Mouse (Mus musculus): ENCODE measurements around the gene Oscar.

Oscar gene

GRCm38 (mm10) chr7:3616057-3616388, at the start of gene Oscar:
TSS of gene Oscar (minus strand) at chr7:3616157.
- DNase-seq (ENCODE audit: extremely low spot score, low spot score) = no peak

GRCm38 (mm10) chr7:3665215-3666114, 49.5 kb upstream of the Oscar start, which contains the start of gene Leng1:
TSS of gene Leng1 (minus strand) at chr7:3665840.
- peak; percentile 89 for DNase-seq (ENCODE audit: extremely low spot score, low spot score)

GRCm38 (mm10) chr7:3664524-3665214, 48.7 kb upstream of the Oscar start:
- DNase-seq (ENCODE audit: extremely low spot score, low spot score) = peak; percentile 52

GRCm38 (mm10) chr7:3658578-3658977, 42.6 kb upstream of the Oscar start:
- no peak for DNase-seq (ENCODE audit: extremely low spot score, low spot score)

- no peak for DNase-seq (ENCODE audit: extremely low spot score, low spot score)
Observed at GRCm38 (mm10) chr7:3656966-3657365, 41.0 kb upstream of the Oscar start.

- DNase-seq (ENCODE audit: extremely low spot score, low spot score) = no peak
Observed at GRCm38 (mm10) chr7:3646641-3647040, 30.7 kb upstream of the Oscar start.

- DNase-seq (ENCODE audit: extremely low spot score, low spot score) = no peak
Observed at GRCm38 (mm10) chr7:3646188-3646587, 30.2 kb upstream of the Oscar start.

- DNase-seq (ENCODE audit: extremely low spot score, low spot score) = no peak
Observed at GRCm38 (mm10) chr7:3645488-3646025, 29.6 kb upstream of the Oscar start.

GRCm38 (mm10) chr7:3644672-3645487, 28.9 kb upstream of the Oscar start, which contains the start of gene Cnot3:
TSS of gene Cnot3 (plus strand) at chr7:3645268.
- DNase-seq (ENCODE audit: extremely low spot score, low spot score) = peak; percentile 93

- no peak for DNase-seq (ENCODE audit: extremely low spot score, low spot score)
Observed at GRCm38 (mm10) chr7:3644348-3644671, 28.4 kb upstream of the Oscar start.

GRCm38 (mm10) chr7:3643843-3644242, 27.9 kb upstream of the Oscar start:
- DNase-seq (ENCODE audit: extremely low spot score, low spot score) = no peak

- no peak for DNase-seq (ENCODE audit: extremely low spot score, low spot score)
Observed at GRCm38 (mm10) chr7:3643412-3643811, 27.5 kb upstream of the Oscar start.

GRCm38 (mm10) chr7:3630478-3630815, 14.5 kb upstream of the Oscar start:
- DNase-seq (ENCODE audit: extremely low spot score, low spot score) = no peak

- peak; percentile 96 for DNase-seq (ENCODE audit: extremely low spot score, low spot score)
Observed at GRCm38 (mm10) chr7:3629543-3630477, 13.9 kb upstream of the Oscar start, which contains the start of the genes Tfpt and Prpf31. TSS of gene Tfpt (minus strand) at chr7:3629929. TSS of gene Prpf31 (plus strand) at chr7:3629985.

GRCm38 (mm10) chr7:3629030-3629429, 13.1 kb upstream of the Oscar start:
- peak; percentile 24 for DNase-seq (ENCODE audit: extremely low spot score, low spot score)

- DNase-seq (ENCODE audit: extremely low spot score, low spot score) = peak; percentile 73
Observed at GRCm38 (mm10) chr7:3617242-3617995, 1.5 kb upstream of the Oscar start, which contains the start of gene Ndufa3. TSS of gene Ndufa3 (plus strand) at chr7:3617373.

GRCm38 (mm10) chr7:3616389-3617241, 658 bp upstream of the Oscar start:
- no peak for DNase-seq (ENCODE audit: extremely low spot score, low spot score)

- no peak for DNase-seq (ENCODE audit: extremely low spot score, low spot score)
Observed at GRCm38 (mm10) chr7:3614021-3614420, 1.9 kb downstream of the Oscar start.

- DNase-seq (ENCODE audit: extremely low spot score, low spot score) = no peak
Observed at GRCm38 (mm10) chr7:3611006-3611405, 5.0 kb downstream of the Oscar start.

Measured in neural tube, embryonic 10.5 days (tissue).